Mouse (Mus musculus): Measurements from ENCODE around the gene Tmem108. TPM values are rescaled to one million over a fixed set of nuclear protein-coding genes. Genes with fewer than 3 reads are reported as not detected.

Gene Tmem108
- polyA plus RNA-seq, 1 experiment from 2014 or later, result 9.6 TPM

GRCm38 (mm10) chr9:103580186-103580585 lies 181.5 kb downstream of the Tmem108 start:
- Histone ChIP-seq H3K9me3 (no peaks in the 10 kb centered on the region), H3K4me3 (no peak overlapping the region), H3K4me1 (no peaks in the 10 kb centered on the region), H3K4me2 (no peak overlapping the region), H3K9ac (no peak overlapping the region), H3K27ac (no peak overlapping the region), H3K27me3 (no peaks in the 10 kb centered on the region), H3K36me3 (no peaks in the 10 kb centered on the region)
- WGBS, result 93% methylated on average over 4 of the region's 4 CpGs
- no peak for ATAC-seq (ENCODE audit: insufficient number of reproducible peaks, insufficient read depth, low FRiP score, low TSS enrichment, low read depth)

- 79% methylated on average over 9 of the region's 9 CpGs for WGBS
- no peak overlapping the region for H3K27ac ChIP-seq
- no peak overlapping the region for H3K9ac ChIP-seq
- H3K4me3 ChIP-seq, result no peak overlapping the region
- H3K9me3 ChIP-seq, result no peaks in the 10 kb centered on the region
- no peak overlapping the region for H3K4me2 ChIP-seq
- peaks cover under 1% of the 10 kb centered on the region; the same call in 1 of the 2 replicates for H3K4me1 ChIP-seq
- no peaks in the 10 kb centered on the region for H3K36me3 ChIP-seq
- no peaks in the 10 kb centered on the region for H3K27me3 ChIP-seq
- ATAC-seq (ENCODE audit: insufficient number of reproducible peaks, insufficient read depth, low FRiP score, low TSS enrichment, low read depth), result no peak
These were observed 182.1 kb downstream of the Tmem108 start for GRCm38 (mm10) chr9:103579411-103580026.

GRCm38 (mm10) chr9:103577731-103578130 lies 183.9 kb downstream of the Tmem108 start:
- H3K9ac ChIP-seq, result no peak overlapping the region
- WGBS, result 57% methylated on average over 4 of the region's 4 CpGs
- H3K4me3 ChIP-seq, result no peak overlapping the region
- no peak for ATAC-seq (ENCODE audit: insufficient number of reproducible peaks, insufficient read depth, low FRiP score, low TSS enrichment, low read depth)
- no peaks in the 10 kb centered on the region for H3K9me3 ChIP-seq
- no peak overlapping the region for H3K4me2 ChIP-seq
- no peak overlapping the region for H3K27ac ChIP-seq
- H3K27me3 ChIP-seq, result no peaks in the 10 kb centered on the region
- peaks cover 6% of the 10 kb centered on the region; the same call in 1 of the 2 replicates for H3K4me1 ChIP-seq
- no peaks in the 10 kb centered on the region for H3K36me3 ChIP-seq

GRCm38 (mm10) chr9:103577181-103577580 lies 184.5 kb downstream of the Tmem108 start:
- H3K27me3 ChIP-seq, result no peaks in the 10 kb centered on the region
- H3K4me3 ChIP-seq, result no peak overlapping the region
- no peak overlapping the region for H3K9ac ChIP-seq
- no peaks in the 10 kb centered on the region for H3K36me3 ChIP-seq
- 86% methylated on average over 5 of the region's 5 CpGs for WGBS
- H3K4me1 ChIP-seq, result peaks cover 6% of the 10 kb centered on the region; the same call in 1 of the 2 replicates
- H3K27ac ChIP-seq, result no peak overlapping the region
- ATAC-seq (ENCODE audit: insufficient number of reproducible peaks, insufficient read depth, low FRiP score, low TSS enrichment, low read depth), result no peak
- no peaks in the 10 kb centered on the region for H3K9me3 ChIP-seq
- no peak overlapping the region for H3K4me2 ChIP-seq

- H3K9ac ChIP-seq, result no peak overlapping the region
- no peak overlapping the region for H3K4me2 ChIP-seq
- no peak for ATAC-seq (ENCODE audit: insufficient number of reproducible peaks, insufficient read depth, low FRiP score, low TSS enrichment, low read depth)
- 95% methylated on average over 5 of the region's 5 CpGs for WGBS
- no peaks in the 10 kb centered on the region for H3K27me3 ChIP-seq
- no peak overlapping the region for H3K27ac ChIP-seq
- no peaks in the 10 kb centered on the region for H3K9me3 ChIP-seq
- no peaks in the 10 kb centered on the region for H3K36me3 ChIP-seq
- peaks cover 11% of the 10 kb centered on the region; the same call in 1 of the 2 replicates for H3K4me1 ChIP-seq
- H3K4me3 ChIP-seq, result no peak overlapping the region
These were observed 185.7 kb downstream of the Tmem108 start for GRCm38 (mm10) chr9:103575901-103576300.

- Histone ChIP-seq H3K9ac (no peak overlapping the region), H3K9me3 (no peaks in the 10 kb centered on the region), H3K36me3 (no peaks in the 10 kb centered on the region), H3K27ac (no peak overlapping the region), H3K4me2 (no peak overlapping the region), H3K4me3 (no peak overlapping the region), H3K4me1 (peaks cover 11% of the 10 kb centered on the region; the same call in 1 of the 2 replicates), H3K27me3 (no peaks in the 10 kb centered on the region)
- WGBS, result 4% methylated on average over 5 of the region's 5 CpGs
- ATAC-seq (ENCODE audit: insufficient number of reproducible peaks, insufficient read depth, low FRiP score, low TSS enrichment, low read depth), result no peak
These were observed 187.5 kb downstream of the Tmem108 start for GRCm38 (mm10) chr9:103573994-103574750.

- Histone ChIP-seq H3K4me2 (no peak overlapping the region), H3K4me1 (peaks cover 11% of the 10 kb centered on the region; the same call in 1 of the 2 replicates), H3K27ac (no peak overlapping the region), H3K27me3 (no peaks in the 10 kb centered on the region), H3K36me3 (no peaks in the 10 kb centered on the region), H3K4me3 (no peak overlapping the region), H3K9me3 (no peaks in the 10 kb centered on the region), H3K9ac (no peak overlapping the region)
- ATAC-seq (ENCODE audit: insufficient number of reproducible peaks, insufficient read depth, low FRiP score, low TSS enrichment, low read depth), result no peak
- WGBS, result 76% methylated on average over 14 of the region's 14 CpGs
These were observed 191.4 kb downstream of the Tmem108 start for GRCm38 (mm10) chr9:103570158-103570741.

- no peaks in the 10 kb centered on the region for H3K9me3 ChIP-seq
- no peaks in the 10 kb centered on the region for H3K27me3 ChIP-seq
- H3K27ac ChIP-seq, result no peak overlapping the region
- no peak overlapping the region for H3K4me3 ChIP-seq
- no peak overlapping the region for H3K9ac ChIP-seq
- WGBS, result 87% methylated on average over 9 of the region's 9 CpGs
- H3K4me1 ChIP-seq, result peaks cover 5% of the 10 kb centered on the region; the same call in 1 of the 2 replicates
- no peaks in the 10 kb centered on the region for H3K36me3 ChIP-seq
- no peak for ATAC-seq (ENCODE audit: insufficient number of reproducible peaks, insufficient read depth, low FRiP score, low TSS enrichment, low read depth)
- H3K4me2 ChIP-seq, result no peak overlapping the region
These were observed 192.7 kb downstream of the Tmem108 start for GRCm38 (mm10) chr9:103568983-103569382.

GRCm38 (mm10) chr9:103565186-103565585 lies 196.5 kb downstream of the Tmem108 start:
- Histone ChIP-seq H3K36me3 (no peaks in the 10 kb centered on the region), H3K27ac (no peak overlapping the region), H3K9ac (no peak overlapping the region), H3K27me3 (no peaks in the 10 kb centered on the region), H3K4me1 (no peaks in the 10 kb centered on the region; the same call in 1 of the 2 replicates), H3K4me2 (no peak overlapping the region), H3K4me3 (no peak overlapping the region), H3K9me3 (no peaks in the 10 kb centered on the region)
- WGBS, result 88% methylated on average over 9 of the region's 9 CpGs
- no peak for ATAC-seq (ENCODE audit: insufficient number of reproducible peaks, insufficient read depth, low FRiP score, low TSS enrichment, low read depth)

- WGBS, result 40% methylated on average over 10 of the region's 10 CpGs
These were observed 197.6 kb downstream of the Tmem108 start for GRCm38 (mm10) chr9:103563864-103564610.

GRCm38 (mm10) chr9:103562063-103562462 lies 199.6 kb downstream of the Tmem108 start:
- Histone ChIP-seq H3K4me2 (no peak overlapping the region), H3K27me3 (no peaks in the 10 kb centered on the region), H3K4me3 (no peak overlapping the region), H3K36me3 (no peaks in the 10 kb centered on the region), H3K27ac (no peak overlapping the region), H3K9ac (no peak overlapping the region), H3K4me1 (peaks cover 14% of the 10 kb centered on the region), H3K9me3 (no peaks in the 10 kb centered on the region)
- 41% methylated on average over 1 of the region's 1 CpGs for WGBS
- no peak for ATAC-seq (ENCODE audit: insufficient number of reproducible peaks, insufficient read depth, low FRiP score, low TSS enrichment, low read depth)

More at GRCm38 (mm10) chr9:103563864-103564610, 197.6 kb downstream of the Tmem108 start:
- no peak overlapping the region for H3K9ac ChIP-seq
- H3K36me3 ChIP-seq, result no peaks in the 10 kb centered on the region
- no peak overlapping the region for H3K4me3 ChIP-seq
- no peaks in the 10 kb centered on the region for H3K9me3 ChIP-seq
- no peak overlapping the region for H3K27ac ChIP-seq
- H3K4me1 ChIP-seq, result peaks cover 5% of the 10 kb centered on the region
- no peak overlapping the region for H3K4me2 ChIP-seq
- ATAC-seq (ENCODE audit: insufficient number of reproducible peaks, insufficient read depth, low FRiP score, low TSS enrichment, low read depth), result no peak
- H3K27me3 ChIP-seq, result no peaks in the 10 kb centered on the region

Data from embryonic facial prominence, embryonic 13.5 days (tissue).